Mouse (Mus musculus) brain, embryonic 14.5 days (tissue): Measurements from ENCODE around the gene Batf. TPM values are rescaled to one million over a fixed set of nuclear protein-coding genes. Genes with fewer than 3 reads are reported as not detected.

ENCODE experiments used
- DNase-seq: peaks from one replicate; pipeline ENCODE4 v3.0.0-alpha.2; 2011; ENCODE audit warnings: low read depth
- CTCF ChIP-seq: fragments of 200-500 bp; IDR thresholded peaks from 2 replicates; pipeline ENCODE4 v1.5.1; 2012; ENCODE audit warnings: inconsistent platforms, mild to moderate bottlenecking, moderate library complexity, borderline replicate concordance; ENCODE audit not compliant: insufficient read depth, insufficient read length; ENCODE audit errors: extremely low read depth
- POLR2A ChIP-seq: fragments of 200-500 bp; IDR thresholded peaks from 2 replicates; pipeline ENCODE4 v1.6.1; 2012; ENCODE audit warnings: mild to moderate bottlenecking, inconsistent platforms, borderline replicate concordance; ENCODE audit not compliant: poor library complexity, insufficient read depth, insufficient read length, severe bottlenecking; ENCODE audit errors: extremely low read depth
- polyA plus RNA-seq: library from polyadenylated mRNA; depleted of rRNA; stranded (reverse); fragments of >200 nt; gene quantifications from 2 replicates; pipeline ENCODE4 v1.2.3, GENCODE M21; 2012

The Batf gene
- polyA plus RNA-seq, 1 experiment: 1.3 TPM

DNA sequence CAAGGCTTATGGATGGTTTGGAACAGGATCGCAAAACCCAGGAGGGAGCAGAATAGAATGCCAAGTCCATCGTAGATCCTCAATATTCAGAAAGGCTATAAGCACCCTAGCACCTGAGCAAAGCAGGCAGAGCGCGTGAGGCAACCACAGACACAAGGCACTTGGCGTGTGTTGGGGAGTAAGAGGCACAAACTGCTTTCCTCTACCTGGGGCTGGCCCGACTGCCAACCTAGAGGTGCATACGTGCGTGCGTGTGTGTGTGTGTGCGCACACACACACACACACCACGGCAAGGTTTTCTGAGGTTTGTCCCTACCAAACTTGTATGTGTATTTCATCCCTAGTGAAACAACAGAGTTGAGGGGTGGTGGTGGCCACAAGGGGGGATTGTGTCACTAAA lies 20.9 kb downstream of the Batf start:
- no peak for DNase-seq
- no peak for TF ChIP-seq POLR2A
- no peak for TF ChIP-seq CTCF

DNA sequence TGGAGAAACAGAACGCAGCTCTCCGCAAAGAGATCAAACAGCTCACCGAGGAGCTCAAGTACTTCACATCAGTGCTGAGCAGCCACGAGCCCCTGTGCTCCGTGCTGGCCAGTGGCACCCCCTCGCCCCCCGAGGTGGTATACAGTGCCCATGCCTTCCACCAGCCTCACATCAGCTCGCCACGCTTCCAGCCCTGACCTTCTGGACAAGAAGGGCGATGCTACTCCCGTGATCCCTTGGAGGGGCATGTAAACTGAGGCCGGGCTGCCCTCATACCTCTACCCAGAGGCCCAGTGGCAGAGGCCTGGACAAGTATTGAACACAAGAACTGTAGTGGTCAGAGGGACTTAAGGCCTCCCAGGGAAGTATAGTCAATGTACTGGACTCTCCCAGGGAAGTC lies 22.1 kb downstream of the Batf start:
- TF ChIP-seq POLR2A (no peak), CTCF (no peak)
- DNase-seq: no peak

DNA sequence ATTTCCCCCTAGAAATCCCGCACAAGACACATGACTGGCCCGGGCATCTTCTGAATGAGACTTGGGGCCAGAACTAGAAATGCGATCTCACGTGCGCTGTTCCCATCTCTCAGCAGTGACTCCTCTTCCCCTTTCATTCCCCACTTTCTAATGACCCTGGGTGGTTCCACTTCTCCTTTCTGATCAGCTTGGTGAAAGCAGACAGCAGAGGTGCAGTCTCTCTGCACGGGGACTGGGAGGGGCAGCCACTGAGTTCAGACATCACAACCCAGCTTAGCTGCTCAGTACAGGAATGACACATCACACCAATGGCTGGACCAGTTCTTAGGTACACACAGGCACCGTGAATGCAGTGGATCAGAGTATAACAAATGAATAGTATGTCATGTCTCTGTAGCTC lies 24.2 kb downstream of the Batf start:
- no peak for DNase-seq

DNA sequence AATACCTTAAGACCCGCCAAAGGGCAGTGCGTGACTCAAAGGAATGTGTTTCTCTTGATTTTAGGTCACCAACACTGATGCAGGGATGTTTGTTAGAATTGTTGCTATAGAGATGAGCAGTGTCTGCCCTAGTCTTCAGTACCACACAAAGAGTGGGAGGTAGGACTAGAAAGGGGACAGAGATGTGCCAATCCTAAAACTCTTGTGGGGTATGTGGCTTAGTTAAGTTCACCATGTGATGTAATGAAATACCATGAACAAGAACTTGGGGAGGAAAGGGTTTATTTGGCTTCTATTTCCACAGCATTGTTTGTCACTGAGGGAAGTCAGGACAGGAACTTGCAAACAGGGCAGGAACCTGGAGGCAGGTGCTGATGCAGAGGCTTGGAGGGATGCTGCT lies 26.1 kb downstream of the Batf start:
- no peak for DNase-seq
- TF ChIP-seq CTCF (no peak), POLR2A (no peak)

More for the DNA sequence above, 24.2 kb downstream of the Batf start:
- no peak for TF ChIP-seq POLR2A
- no peak for TF ChIP-seq CTCF

DNA sequence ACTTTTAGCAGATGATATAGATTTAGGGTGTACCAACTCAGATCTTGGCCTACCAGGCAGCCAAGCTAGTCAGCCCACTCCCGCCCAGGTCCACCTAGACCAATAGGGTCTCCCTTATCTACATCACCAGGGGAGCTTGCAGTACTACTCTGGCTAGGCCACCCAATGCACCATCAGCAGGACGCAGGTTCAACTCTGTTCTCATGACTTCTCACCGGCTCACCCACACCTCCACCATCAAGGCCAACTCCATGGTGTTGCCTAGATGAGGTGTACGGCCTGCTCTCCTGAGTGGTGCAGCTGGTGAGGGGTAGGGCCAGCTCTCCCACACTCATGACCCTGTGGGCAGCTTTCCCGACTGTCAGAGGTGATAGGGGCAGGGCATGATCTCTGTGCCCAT lies 27.7 kb downstream of the Batf start:
- DNase-seq: no peak
- TF ChIP-seq CTCF: no peak
- TF ChIP-seq POLR2A: no peak

DNA sequence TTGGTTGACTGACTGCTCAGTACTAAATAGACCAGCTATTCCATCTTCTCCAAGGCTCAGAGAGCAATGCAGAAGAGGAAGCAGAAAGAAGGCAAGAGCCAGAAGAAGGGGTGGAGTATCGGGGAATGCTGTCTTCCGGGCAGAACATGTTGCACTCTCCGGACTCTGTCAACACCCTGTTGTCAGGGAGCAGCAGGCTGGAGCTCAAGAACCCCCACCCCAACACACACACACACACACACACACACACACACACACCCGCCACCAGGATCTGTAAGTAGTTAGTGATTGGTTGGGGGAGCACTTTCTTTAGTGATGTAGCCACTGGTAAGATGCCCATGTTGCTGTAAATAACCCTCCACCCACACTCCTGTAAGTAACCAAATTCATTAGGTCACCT lies 38.8 kb downstream of the Batf start:
- TF ChIP-seq CTCF: no peak
- TF ChIP-seq POLR2A: no peak
- no peak for DNase-seq

DNA sequence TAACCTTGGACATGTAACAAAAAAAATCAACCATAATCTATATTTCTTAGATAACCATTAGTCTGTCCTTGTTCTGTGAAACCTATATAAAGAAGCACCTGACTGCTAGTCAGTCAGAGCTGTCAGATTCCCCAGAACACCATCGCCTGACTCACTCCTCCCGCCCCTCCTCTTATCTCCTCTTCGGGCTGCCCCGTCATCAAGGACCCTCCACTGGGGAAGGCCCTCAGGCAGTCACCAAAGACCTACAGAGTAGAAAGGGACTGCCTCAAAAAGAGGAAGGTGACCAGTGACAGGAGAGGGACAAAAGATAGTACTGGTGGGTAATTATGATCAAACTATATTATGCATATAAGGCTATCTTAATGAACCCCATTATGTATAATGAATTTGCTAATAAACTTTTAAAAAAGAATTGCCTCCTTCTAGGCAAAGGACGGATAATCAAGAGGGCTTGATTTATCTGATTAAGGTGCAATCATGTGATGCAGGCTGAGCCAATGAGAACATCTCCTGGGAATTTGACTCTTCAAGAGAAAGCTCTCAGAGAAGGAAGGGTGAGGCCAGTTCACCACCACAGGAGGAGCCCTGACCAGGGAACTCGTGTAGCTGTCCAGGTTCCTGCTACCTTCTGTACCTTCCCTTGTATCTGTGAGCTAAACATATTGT lies 40.4 kb downstream of the Batf start:
- no peak for TF ChIP-seq CTCF
- TF ChIP-seq POLR2A: no peak
- no peak for DNase-seq

DNA sequence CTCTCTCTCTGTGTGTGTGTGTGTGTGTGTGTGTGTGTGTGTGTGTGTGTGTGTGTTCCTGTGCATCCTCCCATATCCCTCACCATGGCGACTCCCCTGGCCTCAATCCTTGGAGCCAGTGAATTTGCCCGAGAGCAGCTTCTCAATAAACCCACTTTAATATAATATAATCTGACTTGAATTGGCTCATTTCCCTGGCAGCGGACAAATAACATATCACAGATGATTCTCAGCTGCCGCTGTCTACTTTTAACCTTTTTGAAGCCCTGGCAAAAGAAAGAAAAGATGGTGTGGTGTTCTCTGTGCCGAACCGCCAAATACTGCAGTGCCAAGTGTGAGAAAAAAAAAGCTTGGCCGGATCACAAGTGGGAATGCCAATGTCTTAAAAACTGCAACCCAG lies 41.7 kb downstream of the Batf start:
- peak; percentile 19 for DNase-seq
- TF ChIP-seq POLR2A (no peak), CTCF (no peak)

DNA sequence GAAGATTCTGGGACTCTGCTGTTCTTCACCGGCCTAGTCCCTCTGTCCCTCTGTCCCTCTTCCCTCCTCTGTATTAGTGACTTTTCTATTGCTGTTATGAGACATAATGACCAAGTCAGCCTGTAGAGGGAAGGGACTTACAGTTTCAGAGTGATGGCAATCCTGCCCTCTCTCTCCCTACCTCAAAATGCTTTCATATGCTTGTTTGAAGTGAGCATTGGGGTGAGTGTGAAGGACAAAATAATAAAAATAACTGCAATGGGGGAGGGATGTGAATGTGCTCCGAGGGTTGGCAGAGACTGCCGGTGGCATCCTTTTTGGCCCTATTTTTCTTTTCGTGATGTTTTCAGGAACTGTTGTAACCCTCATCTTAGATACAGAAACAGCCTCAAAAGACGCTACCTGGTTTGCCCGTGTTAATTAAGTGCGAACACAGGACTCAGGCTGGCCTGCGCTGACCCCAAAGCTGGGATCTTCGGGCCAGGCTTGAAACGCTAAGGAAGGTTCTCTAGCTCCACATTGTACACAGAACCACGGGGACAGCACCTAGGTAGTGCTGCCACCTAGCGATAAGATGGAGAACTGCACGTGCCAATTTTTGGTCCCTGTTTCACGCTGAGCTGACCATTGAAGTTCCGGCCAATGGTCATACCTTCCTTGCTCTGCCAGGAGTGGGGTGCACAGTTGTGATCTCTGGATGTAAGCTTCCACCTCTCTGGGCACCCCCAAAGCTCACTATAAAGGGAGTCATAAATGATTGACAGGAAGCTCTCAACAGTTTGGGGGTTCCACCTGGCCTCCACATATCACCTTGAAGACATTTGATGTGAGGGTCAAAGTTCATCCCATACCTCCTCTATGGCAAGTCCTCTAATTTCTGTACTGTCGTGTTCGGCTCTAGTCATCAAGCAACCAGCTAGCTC lies 42.8 kb downstream of the Batf start:
- peak; percentile 47 for DNase-seq
- TF ChIP-seq CTCF (peak; percentile 97), POLR2A (no peak)

DNA sequence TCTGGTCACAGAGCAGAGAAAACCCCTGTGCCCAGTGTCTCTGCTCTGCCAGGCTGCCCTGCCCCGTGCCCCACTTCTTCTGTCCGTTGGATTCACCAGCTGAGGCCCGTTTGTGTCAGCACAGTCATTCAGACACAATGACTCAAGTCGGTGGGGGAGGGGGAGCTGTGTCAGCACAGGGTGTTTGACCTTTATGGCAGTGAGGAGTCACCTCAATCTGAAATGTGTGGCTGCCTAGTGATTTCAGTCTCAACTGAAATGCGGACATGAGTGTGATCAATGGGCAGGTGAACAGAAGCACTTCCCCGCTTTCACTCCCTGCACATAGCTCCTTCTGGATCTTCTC lies 43.4 kb downstream of the Batf start:
- TF ChIP-seq CTCF: no peak
- no peak for TF ChIP-seq POLR2A
- DNase-seq: no peak

DNA sequence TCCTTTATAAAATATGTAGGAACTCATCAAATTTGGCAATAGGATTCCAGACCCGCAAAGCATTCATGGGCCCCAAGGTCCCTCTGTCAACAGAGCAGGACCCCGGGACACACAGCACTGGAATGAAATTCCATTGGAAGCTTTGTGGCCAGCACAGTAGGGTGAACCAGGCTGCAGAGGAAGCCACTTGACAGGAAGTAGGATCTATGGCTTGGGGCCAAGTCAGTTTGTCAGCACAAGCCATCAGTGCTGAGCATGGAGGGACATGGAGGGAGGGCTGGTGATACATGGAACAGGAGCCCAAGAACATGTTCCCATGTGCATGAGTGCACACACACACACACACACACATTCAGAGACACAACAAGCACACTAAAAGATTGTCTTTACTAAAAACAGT lies 49.7 kb downstream of the Batf start:
- DNase-seq: peak; percentile 25
- TF ChIP-seq POLR2A: no peak
- no peak for TF ChIP-seq CTCF
